Mouse (Mus musculus) myocyte (in vitro differentiated cells): ENCODE data around the gene Ttc39b. TPM values are rescaled to one million over a fixed set of nuclear protein-coding genes. Genes with fewer than 3 reads are reported as not detected.

ENCODE experiments used
- H3K27me3 ChIP-seq: one replicate; pipeline ENCODE4 v1.6.1; 2011; ENCODE audit not compliant: control insufficient read depth, insufficient read depth, insufficient read length
- H3K36me3 ChIP-seq: one replicate; pipeline ENCODE4 v1.6.1; 2011; ENCODE audit not compliant: control insufficient read depth, insufficient read depth
- H3K4me2 ChIP-seq: one replicate; pipeline ENCODE4 v1.6.1; 2011; ENCODE audit warnings: low read depth, control low read depth
- H3K4me3 ChIP-seq: one replicate; pipeline ENCODE4 v1.5.1; 2011; ENCODE audit warnings: mild to moderate bottlenecking, control low read depth, moderate library complexity
- H3K79me2 ChIP-seq: one replicate; pipeline ENCODE4 v1.6.1; 2011; ENCODE audit not compliant: control insufficient read depth, insufficient read depth
- H3ac ChIP-seq: one replicate; pipeline ENCODE4 v1.6.1; 2011; ENCODE audit not compliant: control insufficient read depth, insufficient read length
- CEBPB ChIP-seq: IDR thresholded peaks from 2 replicates; pipeline ENCODE4 v1.6.1; 2011; ENCODE audit warnings: mild to moderate bottlenecking, moderate library complexity; ENCODE audit not compliant: poor library complexity, insufficient read depth, severe bottlenecking
- E2F4 ChIP-seq: IDR thresholded peaks from one replicate; pipeline ENCODE4 v1.6.1; 2011; ENCODE audit warnings: mild to moderate bottlenecking, control low read depth, moderate library complexity; ENCODE audit not compliant: insufficient read depth
- MAX ChIP-seq: IDR thresholded peaks from one replicate; pipeline ENCODE4 v1.6.1; 2011; ENCODE audit warnings: low read depth, mild to moderate bottlenecking, control low read depth
- MYOD1 ChIP-seq, 3 experiments: IDR thresholded peaks; one replicate each; pipeline ENCODE4 v1.6.1; 2011; ENCODE audit warnings: control low read depth in 2 of 3, low read depth in 2 of 3, mild to moderate bottlenecking in 2 of 3, moderate library complexity in 1 of 3; ENCODE audit not compliant: insufficient read length in 2 of 3, control insufficient read depth in 1 of 3
- MYOG ChIP-seq, 3 experiments: IDR thresholded peaks; one replicate each; pipeline ENCODE4 v1.6.1; 2011; ENCODE audit warnings: control low read depth in 2 of 3, low read depth in 2 of 3, mild to moderate bottlenecking in 2 of 3; ENCODE audit not compliant: insufficient read length in 2 of 3, control insufficient read depth in 1 of 3, insufficient read depth in 1 of 3
- POLR2A ChIP-seq: IDR thresholded peaks from one replicate; pipeline ENCODE4 v1.6.1; 2011; ENCODE audit warnings: low read depth, mild to moderate bottlenecking, control low read depth, moderate library complexity; ENCODE audit not compliant: insufficient read length
- POLR2AphosphoS2 ChIP-seq: IDR thresholded peaks from one replicate; pipeline ENCODE4 v1.6.1; 2011; ENCODE audit warnings: low read depth, control low read depth; ENCODE audit not compliant: insufficient read length
- REST ChIP-seq: IDR thresholded peaks from one replicate; pipeline ENCODE4 v1.6.1; 2011; ENCODE audit warnings: mild to moderate bottlenecking, control low read depth, moderate library complexity; ENCODE audit not compliant: insufficient read depth, insufficient read length
- SRF ChIP-seq: IDR thresholded peaks from one replicate; pipeline ENCODE4 v1.6.1; 2011; ENCODE audit warnings: low read depth; ENCODE audit not compliant: control insufficient read depth, insufficient read length
- TCF12 ChIP-seq: IDR thresholded peaks from one replicate; pipeline ENCODE4 v1.6.1; 2011; ENCODE audit warnings: mild to moderate bottlenecking, control low read depth; ENCODE audit not compliant: poor library complexity, insufficient read depth, severe bottlenecking
- TCF3 ChIP-seq: IDR thresholded peaks from one replicate; pipeline ENCODE4 v1.6.1; 2011; ENCODE audit warnings: low read depth, control low read depth; ENCODE audit not compliant: insufficient read length
- USF1 ChIP-seq: IDR thresholded peaks from one replicate; pipeline ENCODE4 v1.6.1; 2011; ENCODE audit warnings: low read depth, mild to moderate bottlenecking, control low read depth, moderate library complexity
- polyA plus RNA-seq: library from polyadenylated mRNA; unstranded; fragments of >200 nt; fragmentation: generic; extraction: Trizol; gene quantifications from one replicate; pipeline ENCODE4 v1.2.1, GENCODE M21; 2012; ENCODE audit warnings: missing spikeins

Gene Ttc39b
- polyA plus RNA-seq, 1 experiment = 19.3 TPM

- peaks cover 53% of the 10 kb centered on the region for H3K36me3 ChIP-seq
- H3K4me2 ChIP-seq = no peak overlapping the region
- no peak overlapping the region for H3K4me3 ChIP-seq
- TF ChIP-seq E2F4 (no peak), USF1 (no peak), TCF3 (no peak)
- no peaks in the 10 kb centered on the region for H3K79me2 ChIP-seq
- H3K27me3 ChIP-seq = no peaks in the 10 kb centered on the region
- H3ac ChIP-seq = no peak overlapping the region
Measured at GRCm38 (mm10) chr4:83258273-83258672, 65.8 kb downstream of the Ttc39b start.

- no peaks in the 10 kb centered on the region for H3K27me3 ChIP-seq
- no peak for TF ChIP-seq E2F4
- no peak for TF ChIP-seq MYOG (IDR thresholded peaks at IDR 0.05; ENCODE audit: control insufficient read depth in 1 of 3, insufficient read depth in 1 of 3, insufficient read length in 2 of 3, low read depth in 2 of 3)
- no peak for TF ChIP-seq TCF12
- TF ChIP-seq TCF3 = no peak
- TF ChIP-seq USF1 = no peak
- TF ChIP-seq REST = no peak
- no peak for TF ChIP-seq MYOD1 (IDR thresholded peaks at IDR 0.05; ENCODE audit: control insufficient read depth in 1 of 3, insufficient read length in 2 of 3, low read depth in 2 of 3)
- no peak for TF ChIP-seq SRF
- TF ChIP-seq POLR2AphosphoS2 = no peak
- no peak for TF ChIP-seq MAX
- no peak for TF ChIP-seq CEBPB
- no peak for TF ChIP-seq POLR2A
- H3K4me2 ChIP-seq = no peak overlapping the region
- peaks cover 51% of the 10 kb centered on the region for H3K36me3 ChIP-seq
- H3ac ChIP-seq = no peak overlapping the region
- no peaks in the 10 kb centered on the region for H3K79me2 ChIP-seq
- H3K4me3 ChIP-seq = no peak overlapping the region
Measured at GRCm38 (mm10) chr4:83257279-83258260, 66.5 kb downstream of the Ttc39b start.

GRCm38 (mm10) chr4:83256779-83257178 lies 67.3 kb downstream of the Ttc39b start:
- peaks cover 48% of the 10 kb centered on the region for H3K36me3 ChIP-seq
- no peak overlapping the region for H3ac ChIP-seq
- TF ChIP-seq USF1 = no peak
- TF ChIP-seq E2F4 = no peak
- no peak for TF ChIP-seq POLR2AphosphoS2
- peak; percentile 82 for TF ChIP-seq CEBPB
- no peak overlapping the region for H3K4me2 ChIP-seq
- no peaks in the 10 kb centered on the region for H3K27me3 ChIP-seq
- H3K4me3 ChIP-seq = no peak overlapping the region
- no peaks in the 10 kb centered on the region for H3K79me2 ChIP-seq

GRCm38 (mm10) chr4:83254941-83255340 lies 69.1 kb downstream of the Ttc39b start:
- H3K4me2 ChIP-seq = no peak overlapping the region
- H3K27me3 ChIP-seq = no peaks in the 10 kb centered on the region
- H3K79me2 ChIP-seq = no peaks in the 10 kb centered on the region
- no peak overlapping the region for H3ac ChIP-seq
- peaks cover 31% of the 10 kb centered on the region for H3K36me3 ChIP-seq
- no peak overlapping the region for H3K4me3 ChIP-seq
- no peak for TF ChIP-seq SRF
- no peak for TF ChIP-seq TCF12
- TF ChIP-seq REST = no peak
- TF ChIP-seq USF1 = no peak
- TF ChIP-seq MAX = no peak
- no peak for TF ChIP-seq POLR2A
- no peak for TF ChIP-seq MYOD1 (IDR thresholded peaks at IDR 0.05; ENCODE audit: control insufficient read depth in 1 of 3, insufficient read length in 2 of 3, low read depth in 2 of 3)
- no peak for TF ChIP-seq POLR2AphosphoS2

- Histone ChIP-seq H3ac (no peak overlapping the region), H3K27me3 (no peaks in the 10 kb centered on the region), H3K36me3 (peaks cover 28% of the 10 kb centered on the region), H3K79me2 (no peaks in the 10 kb centered on the region), H3K4me3 (no peak overlapping the region), H3K4me2 (no peak overlapping the region)
- no peak for TF ChIP-seq REST
- TF ChIP-seq MYOG (IDR thresholded peaks at IDR 0.05; ENCODE audit: control insufficient read depth in 1 of 3, insufficient read depth in 1 of 3, insufficient read length in 2 of 3, low read depth in 2 of 3) = no peak
- TF ChIP-seq USF1 = no peak
- TF ChIP-seq CEBPB = no peak
- no peak for TF ChIP-seq SRF
- no peak for TF ChIP-seq POLR2AphosphoS2
- TF ChIP-seq MYOD1 (IDR thresholded peaks at IDR 0.05; ENCODE audit: control insufficient read depth in 1 of 3, insufficient read length in 2 of 3, low read depth in 2 of 3) = no peak
- no peak for TF ChIP-seq MAX
- TF ChIP-seq E2F4 = no peak
- no peak for TF ChIP-seq TCF3
- TF ChIP-seq TCF12 = no peak
- no peak for TF ChIP-seq POLR2A
Measured at GRCm38 (mm10) chr4:83253679-83254078, 70.4 kb downstream of the Ttc39b start.
